Comparison of ENCODE assay signal across 32 mouse cellular contexts in the genomic region with DNA sequence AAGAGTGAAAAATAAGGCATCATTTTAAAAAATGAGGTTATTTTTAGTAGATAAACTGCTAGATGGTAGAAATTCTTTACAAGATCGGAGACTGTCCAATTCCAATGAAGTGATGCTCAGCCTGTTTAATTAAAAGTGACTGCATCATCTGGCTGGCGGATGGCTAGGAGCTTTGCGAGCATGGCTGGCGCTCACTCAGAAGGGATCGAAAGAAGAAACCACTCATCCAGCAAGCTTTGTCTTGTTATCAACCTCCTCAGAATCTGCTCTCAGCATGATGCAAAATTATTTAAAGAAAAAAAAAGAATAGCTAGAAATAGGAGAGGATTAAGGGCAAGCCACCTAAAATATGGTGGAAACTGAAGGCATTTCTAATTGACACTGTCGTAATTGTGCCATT. TPM values are rescaled to one million over a fixed set of nuclear protein-coding genes. Genes with fewer than 3 reads are reported as not detected.
DNase-seq lines count a peak whose midpoint lies in the region; ATAC-seq and TF ChIP-seq lines count a peak whose summit lies in the region.
"Had no signal": no experiment of that assay in that cellular context is flagged by ENCODE, and none has a peak within 500 bp of the region (broad histone marks: within the 10 kb centered on the region; RNA-seq: fewer than 3 reads in every experiment).

No protein-coding gene starts in this region.

- no peak for TF ChIP-seq POLR2A in brain, embryonic 14.5 days (IDR thresholded peaks at IDR 0.05; ENCODE audit: borderline replicate concordance, extremely low read depth, insufficient read depth, insufficient read length, poor library complexity, severe bottlenecking)

- H3K4me2 ChIP-seq in hindbrain, embryonic 15.5 days, result peak overlapping the region; percentile 26; the same call in 1 of the 2 replicates
- H3K4me2 ChIP-seq in midbrain, embryonic 12.5 days (replicated peaks), result 0 out of 2 replicates have a peak overlapping the region, but pooled peaks have one; percentile 6
- H3K4me2 ChIP-seq: embryonic facial prominence, embryonic 13.5 days; forebrain, embryonic 15.5 days; heart, embryonic 13.5 days; hindbrain, embryonic 12.5 days; stomach, embryonic 15.5 days had no signal

- H3K27me3 ChIP-seq in hindbrain, embryonic 15.5 days, result no peaks in the 10 kb centered on the region
- H3K27me3 ChIP-seq in hindbrain, embryonic 10.5 days (ENCODE audit: insufficient read depth, poor library complexity, severe bottlenecking), result no peaks in the 10 kb centered on the region
- H3K27me3 ChIP-seq in midbrain, embryonic 12.5 days, result no peaks in the 10 kb centered on the region
- no peaks in the 10 kb centered on the region for H3K27me3 ChIP-seq in midbrain, embryonic 10.5 days (ENCODE audit: low read depth, poor library complexity, severe bottlenecking)
- H3K27me3 ChIP-seq: embryonic facial prominence, embryonic 13.5 days; forebrain, embryonic 15.5 days; heart, embryonic 13.5 days; hindbrain, embryonic 12.5 days; stomach, embryonic 15.5 days had no signal

- no peak for TF ChIP-seq CTCF in brain, embryonic 14.5 days (IDR thresholded peaks at IDR 0.05; ENCODE audit: borderline replicate concordance, extremely low read depth, insufficient read depth, insufficient read length)

- no peak for ATAC-seq in hindbrain, embryonic 15.5 days (ENCODE audit: low FRiP score, low read depth)
- ATAC-seq in midbrain, embryonic 12.5 days (ENCODE audit: low FRiP score, low read depth), result no peak
- ATAC-seq: activated CD4-positive, CD25-positive, alpha-beta regulatory T cell, adult 4 months; intestine, postnatal 0 days had no signal

- H3K9me3 ChIP-seq in hindbrain, embryonic 15.5 days, result no peaks in the 10 kb centered on the region
- 0 out of 2 replicates have a peak, but pooled peaks cover 4% of the 10 kb centered on the region for H3K9me3 ChIP-seq in hindbrain, embryonic 10.5 days
- peaks cover 8% of the 10 kb centered on the region; the same call in 1 of the 2 replicates for H3K9me3 ChIP-seq in midbrain, embryonic 12.5 days
- peaks cover 4% of the 10 kb centered on the region; the same call in 1 of the 2 replicates for H3K9me3 ChIP-seq in midbrain, embryonic 10.5 days (replicated peaks)
- H3K9me3 ChIP-seq: forebrain, embryonic 15.5 days; hindbrain, embryonic 12.5 days; stomach, embryonic 15.5 days had no signal

- no peaks in the 10 kb centered on the region for H3K36me3 ChIP-seq in hindbrain, embryonic 15.5 days
- H3K36me3 ChIP-seq in hindbrain, embryonic 10.5 days, result no peaks in the 10 kb centered on the region
- H3K36me3 ChIP-seq in midbrain, embryonic 12.5 days, result no peaks in the 10 kb centered on the region
- H3K36me3 ChIP-seq in midbrain, embryonic 10.5 days, result no peaks in the 10 kb centered on the region
- H3K36me3 ChIP-seq: embryonic facial prominence, embryonic 13.5 days; forebrain, embryonic 15.5 days; heart, embryonic 13.5 days; hindbrain, embryonic 12.5 days; stomach, embryonic 15.5 days had no signal

- no peak overlapping the region for H3K9ac ChIP-seq in hindbrain, embryonic 15.5 days
- H3K9ac ChIP-seq in midbrain, embryonic 12.5 days (replicated peaks), result no peak overlapping the region
- H3K9ac ChIP-seq: embryonic facial prominence, embryonic 13.5 days; forebrain, embryonic 15.5 days; heart, embryonic 13.5 days; hindbrain, embryonic 12.5 days; stomach, embryonic 15.5 days had no signal

- H3K4me1 ChIP-seq in hindbrain, embryonic 15.5 days (replicated peaks), result no peaks in the 10 kb centered on the region
- H3K4me1 ChIP-seq in hindbrain, embryonic 10.5 days (replicated peaks), result no peaks in the 10 kb centered on the region
- H3K4me1 ChIP-seq in midbrain, embryonic 12.5 days, result no peaks in the 10 kb centered on the region
- H3K4me1 ChIP-seq in midbrain, embryonic 10.5 days, result no peaks in the 10 kb centered on the region
- H3K4me1 ChIP-seq: embryonic facial prominence, embryonic 13.5 days; forebrain, embryonic 15.5 days; heart, embryonic 13.5 days; hindbrain, embryonic 12.5 days; stomach, embryonic 15.5 days had no signal

- DNase-seq in hindbrain, embryonic 10.5 days (ENCODE audit: low spot score), result no peak
- no peak for DNase-seq in midbrain, embryonic 10.5 days (ENCODE audit: low spot score)
- DNase-seq in brain, embryonic 14.5 days (ENCODE audit: low read depth), result peak; percentile 44
- DNase-seq in retina, postnatal 1 day, result peak; percentile 56
- no peak for DNase-seq in embryo, embryonic 11 days
- DNase-seq: adrenal gland, adult 8-10 months; cerebellum, adult 8-10 months; gastrocnemius, postnatal 25 days; heart, adult 18-20 months; heart, postnatal 14 days; kidney, postnatal 36 days; lung, postnatal 4 days; thymus, adult 18-20 months; thymus, postnatal 36 days had no signal

- WGBS in hindbrain, embryonic 15.5 days, result 52% methylated on average over 6 of the region's 6 CpGs
- WGBS in hindbrain, embryonic 10.5 days, result 84% methylated on average over 6 of the region's 6 CpGs
- WGBS in midbrain, embryonic 12.5 days, result 68% methylated on average over 6 of the region's 6 CpGs
- 81% methylated on average over 6 of the region's 6 CpGs for WGBS in midbrain, embryonic 10.5 days

- H3K27ac ChIP-seq in hindbrain, embryonic 15.5 days (replicated peaks), result no peak overlapping the region
- no peak overlapping the region for H3K27ac ChIP-seq in hindbrain, embryonic 10.5 days
- no peak overlapping the region for H3K27ac ChIP-seq in midbrain, embryonic 12.5 days (replicated peaks)
- H3K27ac ChIP-seq in midbrain, embryonic 10.5 days (replicated peaks), result no peak overlapping the region
- H3K27ac ChIP-seq: embryonic facial prominence, embryonic 13.5 days; forebrain, embryonic 15.5 days; heart, embryonic 13.5 days; hindbrain, embryonic 12.5 days; stomach, embryonic 15.5 days had no signal

- H3K4me3 ChIP-seq in hindbrain, embryonic 15.5 days, result no peak overlapping the region
- no peak overlapping the region for H3K4me3 ChIP-seq in hindbrain, embryonic 10.5 days
- no peak overlapping the region for H3K4me3 ChIP-seq in midbrain, embryonic 12.5 days
- no peak overlapping the region for H3K4me3 ChIP-seq in midbrain, embryonic 10.5 days
- H3K4me3 ChIP-seq: embryonic facial prominence, embryonic 13.5 days; erythroblast, embryonic 14.5 days; forebrain, embryonic 15.5 days; heart, embryonic 13.5 days; hindbrain, embryonic 12.5 days; stomach, embryonic 15.5 days had no signal

RNA-seq across cellular contexts. Expression of gene Wdr20rt, which starts 3.3 kb away (rescaled TPM):
- polyA plus RNA-seq in hindbrain, embryonic 15.5 days (2015; fragmentation: Nextera tagmentation; extraction: Ambion mirVana), result not detected in 2 replicates
- not detected in 2 replicates for polyA plus RNA-seq in hindbrain, embryonic 10.5 days (2016; fragmentation: Nextera tagmentation; extraction: Ambion mirVana)
- polyA plus RNA-seq in midbrain, embryonic 12.5 days (2016; fragmentation: Nextera tagmentation; extraction: Ambion mirVana), result not detected in 2 replicates
- not detected in 2 replicates for polyA plus RNA-seq in midbrain, embryonic 10.5 days (2016; fragmentation: Nextera tagmentation; extraction: Ambion mirVana)
- polyA plus RNA-seq in brain, embryonic 14.5 days (2012; rRNA removed), result not detected in 2 replicates
- polyA plus RNA-seq: activated CD4-positive, CD25-positive, alpha-beta regulatory T cell, adult 4 months; C2C12; cortical plate, adult 2 months; embryonic facial prominence, embryonic 13.5 days; erythroblast, embryonic 14.5 days; forebrain, embryonic 15.5 days; heart, embryonic 13.5 days; hindbrain, embryonic 12.5 days; intestine, postnatal 0 days; kidney, embryonic 14.5 days; limb, embryonic 11.5 days; liver, adult 2 months; liver, embryonic 16.5 days; lung, embryonic 16.5 days; neural tube, embryonic 14.5 days; stomach, embryonic 15.5 days had no signal

RNA-seq across cellular contexts. Expression of gene Mis18bp1, which starts 56.2 kb away (rescaled TPM):
- 12.0 and 13.2 TPM in 2 replicates for polyA plus RNA-seq in hindbrain, embryonic 15.5 days (2015; fragmentation: Nextera tagmentation; extraction: Ambion mirVana)
- polyA plus RNA-seq in hindbrain, embryonic 10.5 days (2016; fragmentation: Nextera tagmentation; extraction: Ambion mirVana), result 57.0 and 76.9 TPM in 2 replicates
- polyA plus RNA-seq in midbrain, embryonic 12.5 days (2016; fragmentation: Nextera tagmentation; extraction: Ambion mirVana), result 63.4 and 70.5 TPM in 2 replicates
- 86.3 and 86.9 TPM in 2 replicates for polyA plus RNA-seq in midbrain, embryonic 10.5 days (2016; fragmentation: Nextera tagmentation; extraction: Ambion mirVana)
- 8.7 and 14.3 TPM in 2 replicates for polyA plus RNA-seq in brain, embryonic 14.5 days (2012; rRNA removed)

Comparison
In these comparisons a context has a peak if more than half of its experiments do, and no peak if none do; other contexts are left out.
1. DNase-seq: peak in brain, embryonic 14.5 days (single experiment) and retina, postnatal 1 day (single experiment); none in hindbrain, embryonic 10.5 days (single experiment), midbrain, embryonic 10.5 days (single experiment) and embryo, embryonic 11 days (single experiment).